Mouse (Mus musculus): ENCODE data around the gene Rtl6.

Rtl6 gene

DNA sequence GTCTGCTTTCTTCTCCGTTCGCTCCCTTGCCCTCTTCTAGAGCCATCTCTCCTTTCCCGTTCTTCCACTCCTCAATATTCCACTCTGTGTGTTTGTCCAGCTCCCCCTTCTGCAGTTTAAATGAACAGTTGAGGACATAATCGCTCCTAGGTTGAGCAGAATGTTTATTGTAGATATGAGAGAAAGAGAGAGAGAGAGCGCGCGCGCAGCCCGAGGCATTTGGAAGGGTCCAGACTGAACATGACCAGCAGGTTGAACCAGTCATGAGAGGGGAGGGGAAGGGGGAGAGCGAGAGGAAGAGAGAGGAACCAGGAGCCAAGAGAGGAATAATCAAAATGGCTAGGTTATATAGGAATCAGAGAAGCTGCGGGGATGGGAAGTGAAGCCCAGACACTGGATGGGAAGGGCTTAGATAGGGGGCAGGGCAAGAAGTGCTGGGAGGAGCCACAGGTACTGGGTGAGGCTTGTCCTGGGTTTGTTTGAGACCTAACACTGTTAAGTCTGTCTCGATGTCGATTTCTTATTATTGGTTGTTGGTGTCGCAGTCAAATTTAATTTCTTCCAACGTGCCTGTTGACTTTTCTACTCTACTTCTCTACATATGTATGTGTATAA lies 18.5 kb downstream of the Rtl6 start:
- DNase-seq (ENCODE audit: extremely low read depth, low read depth, low spot score): no peak

DNA sequence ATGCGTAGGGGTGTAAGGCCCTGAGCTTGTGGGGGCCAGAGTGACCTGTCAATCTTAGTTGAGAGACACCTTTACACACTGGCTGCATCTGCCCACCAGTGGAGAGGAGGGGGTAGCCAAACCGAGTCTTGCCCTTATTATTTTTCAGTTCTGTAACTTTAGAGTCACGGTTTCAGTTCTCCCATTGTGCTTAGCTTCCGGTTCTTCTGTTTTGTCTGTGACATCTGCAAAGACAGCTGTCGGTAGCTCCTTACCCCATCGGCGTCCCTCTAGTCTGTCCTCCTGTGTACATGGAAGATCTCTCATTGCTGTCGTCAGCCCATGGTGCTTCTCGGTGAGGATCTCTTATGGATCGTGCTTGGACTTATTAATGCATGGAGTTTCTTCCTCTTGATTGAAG lies 20.5 kb downstream of the Rtl6 start:
- no peak for DNase-seq (ENCODE audit: extremely low read depth, low read depth, low spot score)

DNA sequence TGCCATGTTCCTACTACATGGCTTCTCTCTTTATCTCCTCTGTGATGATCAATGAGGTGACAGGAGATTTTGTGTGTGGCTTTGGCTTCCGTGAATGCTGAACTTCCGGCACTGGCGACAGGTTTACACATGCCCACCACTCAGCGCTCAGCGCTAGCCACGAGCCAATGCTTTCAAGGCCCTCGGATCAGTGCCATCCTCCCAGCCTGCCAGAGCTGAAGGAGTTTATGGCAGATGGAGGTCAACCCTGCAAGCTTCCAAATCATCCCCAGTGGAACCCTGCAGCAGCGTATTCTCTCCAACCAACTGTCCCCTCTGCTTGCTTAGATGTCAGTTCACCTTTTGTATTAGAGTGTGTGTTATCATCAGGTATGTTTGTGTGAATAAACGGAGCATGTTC lies 21.0 kb downstream of the Rtl6 start:
- DNase-seq (ENCODE audit: extremely low read depth, low read depth, low spot score): no peak

DNA sequence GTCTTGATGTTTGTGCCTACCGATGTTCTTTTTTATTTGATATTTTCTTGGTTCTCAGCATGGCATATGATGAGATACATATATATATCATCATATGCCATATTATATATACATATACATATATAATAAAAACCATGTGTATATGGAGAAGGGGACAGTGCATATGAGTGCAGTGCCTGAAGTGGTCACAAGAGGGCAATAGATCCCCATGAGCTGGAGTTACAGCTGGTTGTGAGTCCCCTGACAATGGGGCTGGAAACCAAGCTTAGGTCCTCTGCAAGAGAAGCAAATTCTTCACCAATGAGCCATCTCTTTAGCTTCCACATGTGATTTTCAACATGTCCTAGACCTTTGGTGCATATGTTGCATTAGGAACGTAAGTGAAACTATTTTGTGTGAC lies 21.7 kb downstream of the Rtl6 start:
- no peak for DNase-seq (ENCODE audit: extremely low read depth, low read depth, low spot score)

GRCm38 (mm10) chr15:84532211-84532610 lies 25.4 kb downstream of the Rtl6 start:
- DNase-seq (ENCODE audit: extremely low read depth, low read depth, low spot score): no peak

- DNase-seq (ENCODE audit: extremely low read depth, low read depth, low spot score): no peak
Measured at GRCm38 (mm10) chr15:84531535-84531934, 26.1 kb downstream of the Rtl6 start.

DNA sequence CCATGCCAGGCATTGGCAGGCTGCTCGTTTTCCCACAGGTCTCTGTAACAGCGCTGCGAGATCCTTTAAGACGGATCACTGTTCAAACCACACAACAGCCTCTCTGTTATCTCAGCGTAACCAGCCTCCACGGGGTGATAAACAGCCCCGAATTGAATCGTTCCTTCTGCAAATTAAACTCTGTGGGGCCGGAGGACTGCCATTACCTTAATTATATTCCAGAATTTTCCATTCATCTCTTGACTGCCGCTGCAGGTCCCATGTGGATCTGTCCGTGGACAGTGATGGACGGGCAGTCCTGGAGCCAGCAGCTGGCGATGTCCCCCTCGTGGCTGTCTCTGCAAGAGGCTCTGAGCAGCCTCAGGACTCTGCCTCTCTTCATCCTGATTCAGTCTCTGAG lies 30.7 kb downstream of the Rtl6 start:
- no peak for DNase-seq (ENCODE audit: extremely low read depth, low read depth, low spot score)

DNA sequence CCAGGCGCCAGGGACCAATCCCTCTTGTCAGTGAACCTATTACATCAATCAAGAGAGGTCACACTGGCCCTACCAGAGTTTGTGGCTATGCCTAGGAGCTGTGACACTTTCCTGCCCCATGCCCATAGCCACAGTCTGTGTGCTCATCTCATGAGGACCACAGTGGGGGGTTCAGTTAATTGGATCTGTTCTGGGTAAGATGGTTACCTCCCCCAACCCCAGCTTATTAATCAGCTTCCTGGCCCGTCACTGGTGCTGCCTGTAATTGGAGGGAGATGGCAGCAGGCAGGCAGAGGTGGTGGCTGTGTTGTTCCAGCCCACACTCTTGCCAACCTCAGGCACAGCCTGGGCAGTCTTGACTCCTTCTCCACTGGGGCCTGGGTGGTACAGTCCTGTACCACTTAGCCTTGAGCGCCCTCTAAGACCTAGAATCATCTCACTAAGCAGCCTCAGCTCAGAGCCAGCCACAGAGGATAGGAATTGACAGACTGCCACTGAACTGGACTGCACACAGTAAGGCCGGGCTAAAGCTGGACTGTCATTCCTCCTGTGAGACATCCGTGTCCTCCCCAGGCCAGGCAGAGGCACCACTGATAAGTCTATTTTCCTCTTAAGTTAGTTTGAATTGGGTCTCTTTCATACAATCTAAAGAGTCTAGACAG lies 32.3 kb downstream of the Rtl6 start:
- no peak for DNase-seq (ENCODE audit: extremely low read depth, low read depth, low spot score)

GRCm38 (mm10) chr15:84522953-84523689 lies 34.5 kb downstream of the Rtl6 start:
- no peak for DNase-seq (ENCODE audit: extremely low read depth, low read depth, low spot score)

DNA sequence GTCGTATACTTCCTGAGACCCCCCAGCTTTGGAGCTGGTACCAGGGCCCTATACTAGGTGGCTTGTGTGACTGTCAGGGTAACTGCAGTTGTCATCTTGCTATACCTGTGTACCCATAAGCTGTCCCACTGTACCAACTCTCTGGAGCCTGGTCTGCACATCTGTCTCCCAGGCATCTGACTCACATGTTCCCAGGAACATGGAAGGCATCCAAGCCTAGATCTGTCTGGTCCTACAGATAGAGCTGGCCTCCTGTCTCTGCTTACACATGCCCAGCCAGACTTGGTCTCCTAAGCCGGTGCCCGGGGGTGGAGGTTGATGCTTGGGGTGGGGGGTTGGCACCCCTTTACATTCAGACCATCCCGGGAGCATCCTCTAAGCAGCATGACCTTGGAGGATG lies 36.1 kb downstream of the Rtl6 start:
- DNase-seq (ENCODE audit: extremely low read depth, low read depth, low spot score): no peak

DNA sequence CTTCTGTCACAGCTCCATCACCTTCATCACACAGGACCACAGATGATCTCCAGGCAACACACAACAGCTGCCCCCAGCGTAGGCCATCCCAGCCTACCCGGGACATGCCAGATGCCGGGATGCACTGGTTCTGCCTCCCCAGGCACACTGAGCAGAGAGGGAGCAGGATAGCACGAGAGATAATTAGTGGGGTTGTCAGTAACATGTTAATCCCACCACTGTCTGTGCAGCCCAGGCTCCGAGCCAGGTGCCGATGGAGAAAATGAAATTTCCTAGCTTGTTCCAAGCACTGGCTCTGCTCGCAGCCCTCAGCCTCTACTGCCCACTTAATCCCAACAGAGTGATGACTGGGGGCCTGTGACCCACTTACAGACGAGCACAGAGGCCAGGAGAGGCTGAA lies 39.1 kb downstream of the Rtl6 start:
- DNase-seq (ENCODE audit: extremely low read depth, low read depth, low spot score): no peak

DNA sequence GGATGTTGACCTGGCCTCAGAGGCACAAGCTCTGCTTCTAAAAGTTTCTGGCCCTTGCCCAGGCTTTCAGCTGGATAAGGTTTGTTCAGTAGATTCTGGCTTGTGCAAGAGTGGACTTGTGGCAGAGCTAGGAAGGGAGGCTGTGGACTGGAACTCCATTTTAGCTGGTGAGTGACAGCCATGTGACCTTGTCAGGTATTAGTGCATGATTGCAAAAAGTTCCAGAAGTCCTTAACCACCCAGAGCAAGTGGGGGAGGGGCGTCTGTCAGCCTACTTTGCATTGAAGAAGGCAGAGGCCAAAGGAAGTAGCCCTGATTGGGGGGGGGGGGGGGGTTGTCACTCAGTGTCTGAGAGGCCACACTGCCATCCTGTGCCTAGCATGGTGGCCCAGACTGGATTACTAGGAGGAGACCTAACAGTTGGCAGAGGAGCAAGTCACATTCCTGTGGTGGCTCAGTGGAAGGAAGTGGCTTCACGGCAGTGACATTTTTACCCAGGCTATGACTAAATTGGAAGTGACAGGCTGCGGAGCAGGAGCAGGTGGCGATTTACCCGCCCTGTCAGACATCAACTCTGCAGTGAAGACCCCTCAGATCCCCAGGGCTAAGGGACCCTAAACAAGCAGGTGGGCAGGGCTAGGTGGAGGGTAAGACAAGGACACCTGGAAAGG lies 44.9 kb downstream of the Rtl6 start:
- DNase-seq (ENCODE audit: extremely low read depth, low read depth, low spot score): no peak

DNA sequence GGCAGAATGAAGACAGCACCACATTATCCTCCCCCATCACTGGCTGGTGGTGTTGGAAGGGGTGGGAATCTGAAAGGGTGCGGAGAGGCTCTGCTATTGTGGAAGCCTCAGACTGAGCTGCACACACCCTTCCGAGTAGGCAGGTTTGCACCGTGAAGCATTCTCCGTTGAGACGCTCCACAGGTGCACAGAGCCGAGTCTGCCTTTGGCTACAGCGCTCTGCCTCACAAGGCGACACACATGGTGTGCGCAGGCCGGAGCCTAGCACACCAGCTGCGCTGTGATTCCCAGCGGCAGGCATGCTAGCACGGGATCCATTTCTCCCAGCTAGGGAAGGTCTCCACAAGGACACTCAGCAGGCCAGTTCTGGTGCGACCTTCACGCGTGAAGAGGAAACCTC lies 47.6 kb downstream of the Rtl6 start:
- DNase-seq (ENCODE audit: extremely low read depth, low read depth, low spot score): no peak

- no peak for DNase-seq (ENCODE audit: extremely low read depth, low read depth, low spot score)
Measured at GRCm38 (mm10) chr15:84509161-84509560, 48.5 kb downstream of the Rtl6 start.

DNA sequence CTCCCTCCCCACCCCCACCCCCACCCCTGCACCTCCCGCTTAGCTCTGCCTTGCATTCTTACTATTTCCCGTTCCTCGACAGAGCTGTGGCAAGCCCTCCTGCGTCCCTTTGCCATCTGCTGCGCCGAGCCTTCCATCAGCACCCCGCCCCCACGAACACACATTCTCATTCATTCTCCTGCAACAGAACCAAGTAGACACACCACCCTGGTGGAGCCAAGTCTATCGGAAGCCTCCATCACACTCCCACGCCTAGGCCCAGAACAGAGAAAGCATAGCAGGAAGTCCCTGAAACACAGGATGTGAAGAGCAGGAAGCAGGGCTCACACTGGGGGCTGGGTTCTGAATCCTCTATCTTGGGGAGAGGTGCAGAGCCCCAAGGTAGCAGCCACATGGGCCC lies 51.6 kb downstream of the Rtl6 start:
- no peak for DNase-seq (ENCODE audit: extremely low read depth, low read depth, low spot score)

DNA sequence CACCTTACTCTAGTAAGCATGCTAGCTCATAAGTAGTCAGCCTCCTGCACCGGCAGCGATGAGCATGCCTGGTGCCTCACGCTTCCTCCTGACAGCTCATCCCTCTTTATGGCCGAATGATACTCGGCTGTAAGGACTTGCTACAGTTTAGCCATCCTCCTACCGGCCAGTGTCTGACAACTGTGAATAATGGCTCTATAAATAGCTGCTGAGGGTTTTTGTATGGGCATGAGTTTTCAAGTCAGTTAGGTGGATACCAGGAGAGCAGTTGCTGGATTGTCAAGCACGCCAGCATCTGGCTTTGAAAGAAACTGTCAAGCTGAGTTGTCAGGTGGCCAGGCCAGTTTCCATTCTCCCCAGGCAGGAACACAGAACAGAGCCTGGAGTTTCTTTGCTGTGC lies 52.7 kb downstream of the Rtl6 start:
- no peak for DNase-seq (ENCODE audit: extremely low read depth, low read depth, low spot score)
